Mouse (Mus musculus) heart, embryonic 15.5 days (tissue): ENCODE measurements at regions not wholly inside any gene's neighbourhood (a gene's known extent, or its start where the extent isn't known, plus 50 kb on each side); places are given as distances from the start of the nearest gene placed in this dataset.
A peak's percentile ranks its signal among the peaks of the same experiment; 100 is the strongest.

Experiments
- ATAC-seq: fragments of 200-750 bp; cut with Nextera tagmentation; replicated peaks from 2 replicates; pipeline ENCODE4 v1.8.0; 2017; ENCODE audit warnings: low read depth, moderate TSS enrichment; ENCODE audit not compliant: insufficient number of reproducible peaks, insufficient read depth, low FRiP score
- H3K27ac ChIP-seq: fragments of 300-500 bp; sonication (generic); 2 replicates; pipeline ENCODE4 v1.5.1; 2015; ENCODE audit warnings: mild to moderate bottlenecking, inconsistent platforms
- H3K27me3 ChIP-seq: fragments of 300-500 bp; sonication (generic); 2 replicates; pipeline ENCODE4 v1.6.1; 2015; ENCODE audit warnings: inconsistent platforms
- H3K36me3 ChIP-seq: fragments of 300-500 bp; sonication (generic); 2 replicates; pipeline ENCODE4 v1.6.1; 2015; ENCODE audit warnings: mild to moderate bottlenecking, inconsistent platforms
- H3K4me1 ChIP-seq: fragments of 300-500 bp; sonication (generic); replicated peaks from 2 replicates; pipeline ENCODE4 v1.6.1; 2015; ENCODE audit warnings: inconsistent platforms
- H3K4me2 ChIP-seq: fragments of 300-500 bp; sonication (generic); 2 replicates; pipeline ENCODE4 v1.6.1; 2015; ENCODE audit warnings: inconsistent platforms, mild to moderate bottlenecking, moderate library complexity
- H3K4me3 ChIP-seq: fragments of 300-500 bp; sonication (generic); 2 replicates; pipeline ENCODE4 v1.5.1; 2015; ENCODE audit warnings: mild to moderate bottlenecking, inconsistent platforms
- H3K9ac ChIP-seq: fragments of 300-500 bp; sonication (generic); 2 replicates; pipeline ENCODE4 v1.6.1; 2015; ENCODE audit warnings: mild to moderate bottlenecking, inconsistent platforms
- H3K9me3 ChIP-seq: fragments of 300-500 bp; sonication (generic); replicated peaks from 2 replicates; pipeline ENCODE4 v1.6.1; 2016; ENCODE audit warnings: inconsistent platforms
- WGBS: fragments of 180-500 bp; shearing (Covaris S2); methylation state at CpG from one replicate; pipeline ENCODE4 v1.1.7; 2015; ENCODE audit warnings: mixed read lengths; 5-methylcytosine and 5-hydroxymethylcytosine counted together

DNA sequence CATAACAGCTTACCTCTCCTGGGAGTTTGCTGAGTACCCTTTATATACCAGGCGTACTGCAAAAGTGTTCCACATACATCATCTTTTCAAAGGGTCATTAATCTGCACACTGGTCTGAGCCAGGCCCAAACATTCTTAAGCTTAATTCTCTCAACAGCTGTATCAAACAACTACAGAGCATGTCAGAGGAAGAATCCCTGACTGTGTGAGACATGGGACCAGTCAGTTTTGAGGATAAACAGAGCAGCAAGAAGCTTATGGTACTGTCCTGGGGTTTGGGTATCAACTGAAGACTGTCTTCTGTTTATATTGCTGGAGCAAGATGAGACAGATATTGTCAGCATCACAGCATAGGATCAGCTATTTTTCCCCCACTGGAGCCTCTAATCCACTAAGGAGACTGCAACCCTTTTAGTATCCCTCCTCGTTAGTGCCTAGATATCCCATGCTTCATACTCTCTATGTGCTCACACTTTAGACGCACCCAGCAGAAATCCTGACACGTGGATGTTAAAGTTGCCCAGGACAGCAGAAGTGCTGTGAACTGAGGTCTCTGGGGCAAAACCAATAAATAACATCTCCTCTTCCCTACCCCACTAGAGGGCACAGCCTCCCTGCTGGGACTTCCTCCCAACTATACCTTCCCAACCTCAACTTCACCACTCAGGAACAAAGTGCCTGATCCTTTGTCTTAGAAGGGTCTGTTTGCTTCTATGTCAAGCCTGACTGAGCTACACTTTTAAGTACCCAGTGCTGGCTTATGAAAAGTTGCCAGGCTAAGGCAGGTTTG, 271.6 kb downstream of the Gm826 start:
- 42% methylated on average over 4 of the region's 4 CpGs for WGBS
- no peak for ATAC-seq
- Histone ChIP-seq H3K36me3 (no peaks in the 10 kb centered on the region), H3K4me2 (no peak overlapping the region), H3K9ac (no peak overlapping the region), H3K27me3 (0 out of 2 replicates have a peak, but pooled peaks cover 4% of the 10 kb centered on the region), H3K27ac (no peak overlapping the region), H3K4me1 (peaks cover 26% of the 10 kb centered on the region), H3K4me3 (no peak overlapping the region), H3K9me3 (no peaks in the 10 kb centered on the region)

DNA sequence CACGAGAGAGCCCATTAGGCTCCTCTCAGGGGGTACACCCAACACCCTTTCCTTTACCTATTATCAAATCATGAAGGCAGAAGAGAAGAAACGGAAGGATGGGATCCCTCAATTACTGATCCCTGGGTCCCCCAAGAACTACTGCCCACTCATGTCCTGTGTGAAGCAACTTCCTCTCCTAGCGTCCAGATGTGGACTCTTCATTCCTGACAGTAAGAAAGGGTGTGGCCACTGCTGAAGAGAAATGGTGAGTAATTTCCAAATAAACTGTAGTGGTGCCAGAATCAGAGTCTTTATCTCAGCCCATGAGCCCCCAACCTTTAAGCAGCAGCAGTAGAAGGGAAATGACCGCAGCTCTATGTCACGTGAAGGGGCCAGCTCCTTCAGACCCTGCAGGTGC, 273.9 kb downstream of the Gm826 start:
- H3K27ac ChIP-seq: no peak overlapping the region
- 80% methylated on average over 5 of the region's 5 CpGs for WGBS
- no peak overlapping the region for H3K4me3 ChIP-seq
- no peaks in the 10 kb centered on the region for H3K36me3 ChIP-seq
- H3K27me3 ChIP-seq: 0 out of 2 replicates have a peak, but pooled peaks cover 7% of the 10 kb centered on the region
- H3K9ac ChIP-seq: no peak overlapping the region
- no peak for ATAC-seq
- H3K4me2 ChIP-seq: no peak overlapping the region
- peaks cover 5% of the 10 kb centered on the region; the same call in 1 of the 2 replicates for H3K4me1 ChIP-seq
- no peaks in the 10 kb centered on the region for H3K9me3 ChIP-seq

DNA sequence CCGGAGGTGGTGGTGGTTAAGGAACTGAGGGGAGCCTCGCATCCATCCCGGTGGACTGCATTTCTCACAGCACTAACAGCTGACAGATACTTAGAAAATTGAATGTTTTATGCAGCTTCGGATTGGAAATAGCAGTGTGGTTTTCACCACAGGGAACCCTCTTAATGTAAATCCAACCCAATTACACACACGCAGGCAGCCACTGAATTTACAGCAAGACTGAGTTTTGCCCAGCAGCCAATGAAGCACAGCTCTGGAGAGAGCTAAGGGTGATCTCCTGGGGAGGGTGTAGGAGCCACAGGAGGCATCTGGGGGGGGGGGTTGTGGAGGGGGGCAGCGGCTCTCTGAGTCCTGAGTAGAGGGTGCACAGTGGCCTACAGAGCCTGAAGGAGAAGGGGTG, 276.8 kb downstream of the Gm826 start:
- no peaks in the 10 kb centered on the region for H3K9me3 ChIP-seq
- no peak overlapping the region for H3K9ac ChIP-seq
- H3K27ac ChIP-seq: no peak overlapping the region
- H3K27me3 ChIP-seq: 0 out of 2 replicates have a peak, but pooled peaks cover 7% of the 10 kb centered on the region
- H3K4me2 ChIP-seq: no peak overlapping the region
- 58% methylated on average over 6 of the region's 6 CpGs for WGBS
- ATAC-seq: no peak
- H3K4me3 ChIP-seq: no peak overlapping the region
- 0 out of 2 replicates have a peak, but pooled peaks cover under 1% of the 10 kb centered on the region for H3K4me1 ChIP-seq
- no peaks in the 10 kb centered on the region for H3K36me3 ChIP-seq

DNA sequence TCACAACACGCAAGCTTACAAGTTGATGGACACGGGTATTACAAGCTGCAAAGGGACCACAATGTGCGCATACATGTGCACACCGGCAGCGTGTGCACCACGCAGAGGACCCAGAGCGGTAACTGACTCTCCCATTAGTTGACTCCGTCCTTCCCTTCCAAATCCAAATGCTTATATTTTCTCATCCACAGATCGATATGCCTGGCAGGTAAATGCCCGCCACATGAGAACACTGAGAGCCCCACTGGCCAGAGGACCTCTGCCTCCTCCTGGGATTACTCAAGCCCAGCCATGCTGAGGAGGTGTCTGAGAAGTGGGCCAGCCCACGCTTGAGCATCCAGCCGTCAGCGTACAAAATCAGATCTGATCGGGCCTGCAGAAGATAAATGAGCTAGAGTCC, 279.6 kb downstream of the Gm826 start:
- H3K4me3 ChIP-seq: no peak overlapping the region
- H3K4me1 ChIP-seq: no peaks in the 10 kb centered on the region
- H3K4me2 ChIP-seq: no peak overlapping the region
- H3K27ac ChIP-seq: no peak overlapping the region
- H3K9ac ChIP-seq: no peak overlapping the region
- 0 out of 2 replicates have a peak, but pooled peaks cover 3% of the 10 kb centered on the region for H3K27me3 ChIP-seq
- no peak for ATAC-seq
- 79% methylated on average over 14 of the region's 14 CpGs for WGBS
- H3K36me3 ChIP-seq: no peaks in the 10 kb centered on the region
- H3K9me3 ChIP-seq: no peaks in the 10 kb centered on the region

DNA sequence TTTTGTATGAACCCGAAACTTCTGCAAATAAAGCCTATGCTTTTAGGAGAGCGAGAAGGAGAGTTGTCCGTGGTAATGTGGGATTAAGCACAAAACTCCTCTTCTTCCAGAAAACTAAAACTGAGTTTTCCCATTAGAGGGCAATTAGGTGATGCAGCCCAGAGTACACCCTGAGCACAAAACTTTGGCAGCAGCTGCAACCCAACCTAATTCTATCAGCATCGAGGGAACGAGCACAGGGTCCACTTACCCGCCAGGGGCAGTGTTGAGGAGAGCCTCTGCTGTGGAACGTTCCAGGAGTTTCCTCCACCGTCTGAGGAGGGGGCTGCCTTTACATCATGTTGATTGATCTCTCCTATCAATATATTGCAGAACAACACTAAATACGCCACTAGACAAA, 285.7 kb downstream of the Gm826 start:
- WGBS: 84% methylated on average over 9 of the region's 9 CpGs
- no peaks in the 10 kb centered on the region for H3K27me3 ChIP-seq
- no peaks in the 10 kb centered on the region for H3K36me3 ChIP-seq
- peaks cover 10% of the 10 kb centered on the region; the same call in 1 of the 2 replicates for H3K4me1 ChIP-seq
- no peak overlapping the region for H3K9ac ChIP-seq
- no peak overlapping the region for H3K4me2 ChIP-seq
- no peak for ATAC-seq
- H3K4me3 ChIP-seq: no peak overlapping the region
- no peak overlapping the region for H3K27ac ChIP-seq
- no peaks in the 10 kb centered on the region for H3K9me3 ChIP-seq

DNA sequence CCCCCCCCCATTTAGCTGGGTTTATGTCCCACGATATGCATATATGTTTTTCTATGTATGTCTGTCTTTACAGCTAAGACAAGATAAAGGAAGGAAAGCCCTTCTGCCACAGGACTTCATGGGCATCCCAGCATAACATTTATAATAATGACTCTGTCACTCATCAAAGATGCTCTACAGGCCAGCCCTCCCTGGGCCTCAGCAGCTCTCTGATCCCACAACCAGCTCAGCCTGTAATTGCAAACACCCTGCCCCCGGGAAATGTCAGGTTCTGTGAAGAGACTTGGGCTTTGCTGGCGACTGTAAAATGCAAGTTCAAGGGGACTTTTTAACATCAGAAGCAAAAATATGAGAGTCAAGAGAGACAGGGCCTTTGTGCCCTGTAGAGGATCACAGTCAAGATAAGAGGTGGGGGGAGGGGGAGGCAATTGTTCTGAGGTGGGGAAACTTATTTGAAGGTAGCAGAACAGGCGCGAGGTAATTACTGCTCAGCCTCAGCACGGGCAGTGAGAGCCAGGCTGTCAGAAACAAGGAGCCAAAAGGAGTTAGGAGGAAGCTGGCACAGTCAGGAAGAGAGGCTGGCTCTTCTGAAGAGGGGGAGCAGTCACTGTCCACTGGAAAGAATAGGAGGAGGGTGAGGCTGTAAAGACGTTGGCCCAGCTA, 286.9 kb downstream of the Gm826 start:
- no peak overlapping the region for H3K4me3 ChIP-seq
- H3K4me1 ChIP-seq: peaks cover 10% of the 10 kb centered on the region; the same call in 1 of the 2 replicates
- H3K36me3 ChIP-seq: no peaks in the 10 kb centered on the region
- H3K27ac ChIP-seq: no peak overlapping the region
- H3K27me3 ChIP-seq: no peaks in the 10 kb centered on the region
- H3K9ac ChIP-seq: no peak overlapping the region
- WGBS: 25% methylated on average over 7 of the region's 7 CpGs
- H3K9me3 ChIP-seq: no peaks in the 10 kb centered on the region
- no peak for ATAC-seq
- no peak overlapping the region for H3K4me2 ChIP-seq

DNA sequence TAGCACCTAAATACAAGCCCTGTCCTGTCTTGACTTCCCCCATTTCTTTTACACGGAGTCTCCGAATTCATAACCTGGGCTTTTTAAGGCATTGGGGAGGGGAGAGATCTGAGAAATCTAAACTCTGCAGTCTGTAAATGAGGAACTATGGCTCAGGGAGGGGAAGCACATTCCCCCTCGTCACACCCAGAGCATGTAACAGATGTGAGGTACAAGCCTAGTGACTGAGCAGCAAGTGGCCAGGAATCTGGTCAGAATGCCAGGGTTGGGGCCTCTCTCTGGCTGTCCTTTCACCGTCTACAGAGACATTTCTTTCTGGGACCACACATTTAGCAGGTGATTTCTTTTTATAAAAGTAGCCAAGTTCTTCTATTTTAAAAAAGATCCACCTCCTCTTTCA, 289.4 kb downstream of the Gm826 start:
- H3K4me2 ChIP-seq: no peak overlapping the region
- no peak overlapping the region for H3K4me3 ChIP-seq
- no peak for ATAC-seq
- WGBS: 62% methylated on average over 4 of the region's 4 CpGs
- H3K4me1 ChIP-seq: peaks cover 10% of the 10 kb centered on the region; the same call in 1 of the 2 replicates
- H3K27me3 ChIP-seq: no peaks in the 10 kb centered on the region
- H3K36me3 ChIP-seq: no peaks in the 10 kb centered on the region
- H3K9ac ChIP-seq: no peak overlapping the region
- no peaks in the 10 kb centered on the region for H3K9me3 ChIP-seq
- H3K27ac ChIP-seq: peak overlapping the region; percentile 39; the same call in 1 of the 2 replicates

DNA sequence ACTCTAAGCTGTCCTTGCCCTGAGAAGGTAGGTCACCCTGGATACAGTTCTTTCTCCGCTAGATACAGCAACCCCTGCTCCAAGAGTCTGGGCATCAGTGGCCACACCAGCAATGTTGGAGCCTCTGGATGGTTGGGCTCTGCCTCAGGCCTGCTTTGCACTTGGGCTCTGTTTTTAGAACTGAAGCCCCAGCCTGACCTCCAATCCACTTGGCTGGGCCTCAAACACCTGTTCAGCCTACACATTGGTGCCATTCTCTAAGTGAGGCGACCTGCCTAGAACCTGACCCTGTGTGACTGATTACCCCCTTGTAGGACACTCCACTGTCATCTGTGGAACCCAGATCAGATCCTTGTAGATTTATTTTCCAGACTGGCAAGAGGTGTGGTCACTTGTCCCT, 289.8 kb downstream of the Gm826 start:
- H3K9ac ChIP-seq: no peak overlapping the region
- no peaks in the 10 kb centered on the region for H3K27me3 ChIP-seq
- H3K4me2 ChIP-seq: no peak overlapping the region
- H3K9me3 ChIP-seq: no peaks in the 10 kb centered on the region
- no peaks in the 10 kb centered on the region for H3K36me3 ChIP-seq
- H3K27ac ChIP-seq: peak overlapping the region; percentile 39; the same call in 1 of the 2 replicates
- peaks cover 10% of the 10 kb centered on the region; the same call in 1 of the 2 replicates for H3K4me1 ChIP-seq
- ATAC-seq: no peak; the same call in 1 of the 2 replicates
- WGBS: 53% methylated on average over 2 of the region's 2 CpGs
- no peak overlapping the region for H3K4me3 ChIP-seq

DNA sequence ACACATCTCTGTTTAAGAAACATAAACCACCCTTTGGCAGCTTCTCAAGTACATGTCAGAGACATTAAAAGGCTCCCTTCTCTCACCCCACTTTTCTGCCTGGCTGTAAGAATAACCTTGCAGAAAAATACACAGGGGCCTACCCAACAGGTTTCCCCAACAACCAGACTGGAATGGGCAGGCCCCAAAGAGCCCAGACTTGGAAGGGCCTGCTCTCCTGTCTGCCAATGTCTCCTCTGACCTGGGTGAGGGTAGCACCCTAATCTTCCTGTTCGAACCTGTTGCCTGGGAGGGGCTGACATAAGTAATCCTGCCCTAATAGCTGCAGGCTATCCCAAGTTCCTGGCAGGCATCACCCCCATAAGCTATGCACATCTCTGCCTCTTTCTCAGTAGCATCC, 304.5 kb downstream of the Gm826 start:
- no peak overlapping the region for H3K27ac ChIP-seq
- 63% methylated on average over 1 of the region's 1 CpGs for WGBS
- no peaks in the 10 kb centered on the region for H3K27me3 ChIP-seq
- H3K4me3 ChIP-seq: no peak overlapping the region
- H3K4me1 ChIP-seq: no peaks in the 10 kb centered on the region; the same call in 1 of the 2 replicates
- H3K9ac ChIP-seq: no peak overlapping the region
- ATAC-seq: no peak
- H3K4me2 ChIP-seq: no peak overlapping the region
- H3K36me3 ChIP-seq: no peaks in the 10 kb centered on the region
- H3K9me3 ChIP-seq: no peaks in the 10 kb centered on the region

DNA sequence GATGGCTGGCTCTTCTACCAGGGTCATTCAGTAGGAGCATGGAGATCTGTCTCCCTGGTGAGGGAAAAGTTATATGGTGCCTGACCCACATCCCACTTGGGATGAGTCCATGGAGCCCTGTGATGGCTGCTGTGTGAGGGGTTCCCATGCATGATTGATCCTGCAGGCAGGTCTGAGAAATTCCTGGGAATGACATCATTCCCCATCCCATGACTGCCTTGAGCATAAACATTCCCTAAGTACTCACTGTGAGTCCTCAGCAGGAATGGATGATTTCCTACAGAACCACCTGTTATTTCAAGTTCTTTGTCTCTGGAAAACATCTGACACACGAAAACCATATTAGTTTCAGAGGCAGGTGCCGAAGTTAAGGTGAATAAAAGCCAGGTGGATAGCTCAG, 305.5 kb downstream of the Gm826 start:
- Histone ChIP-seq H3K36me3 (no peaks in the 10 kb centered on the region), H3K4me1 (no peaks in the 10 kb centered on the region; the same call in 1 of the 2 replicates), H3K4me2 (no peak overlapping the region), H3K9ac (no peak overlapping the region), H3K9me3 (no peaks in the 10 kb centered on the region), H3K4me3 (no peak overlapping the region), H3K27me3 (no peaks in the 10 kb centered on the region), H3K27ac (no peak overlapping the region)
- WGBS: 81% methylated on average over 2 of the region's 2 CpGs
- ATAC-seq: no peak

DNA sequence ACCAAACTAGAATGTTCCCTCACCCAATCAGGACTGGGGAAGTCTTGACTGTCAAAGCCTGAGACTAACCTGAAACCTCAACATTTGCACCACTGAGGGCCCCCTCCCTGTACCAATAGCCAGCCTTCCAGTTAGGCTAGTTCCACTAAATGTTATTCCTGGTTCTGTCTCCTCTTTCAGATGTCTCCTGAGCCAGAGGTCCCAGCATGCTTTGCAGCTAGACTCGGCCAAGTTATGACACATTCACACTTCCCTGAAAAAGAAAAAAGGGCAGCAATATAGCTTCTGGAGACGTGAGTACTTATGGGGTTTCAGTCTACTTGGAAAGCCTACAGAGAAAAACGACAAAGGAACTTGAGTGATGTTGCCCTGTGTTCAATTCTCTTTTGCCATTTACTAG, 308.1 kb downstream of the Gm826 start:
- no peak overlapping the region for H3K9ac ChIP-seq
- H3K36me3 ChIP-seq: no peaks in the 10 kb centered on the region
- no peak overlapping the region for H3K27ac ChIP-seq
- no peaks in the 10 kb centered on the region for H3K9me3 ChIP-seq
- no peak overlapping the region for H3K4me2 ChIP-seq
- no peaks in the 10 kb centered on the region; the same call in 1 of the 2 replicates for H3K4me1 ChIP-seq
- 60% methylated on average over 3 of the region's 3 CpGs for WGBS
- H3K27me3 ChIP-seq: no peaks in the 10 kb centered on the region
- H3K4me3 ChIP-seq: no peak overlapping the region
- no peak for ATAC-seq
